Mouse (Mus musculus): ENCODE measurements around the gene Sdad1. TPM values are rescaled to one million over a fixed set of nuclear protein-coding genes. Genes with fewer than 3 reads are reported as not detected.
A peak's percentile ranks its signal among the peaks of the same experiment; 100 is the strongest.
"Not testable (repeated sequence)": the region's sequence is repeated elsewhere in the genome, so short reads cannot be mapped to it uniquely, and the experiment has no call there.

Gene Sdad1
- total RNA-seq (2021), result 10 to 100 TPM; 21.9 to 22.8 TPM
- long read RNA-seq, experiment 1, full-length matches to known transcripts, result 3 of 4 reads
- long read RNA-seq, experiment 1, partial matches to known transcripts, result 0 of 4 reads
- long read RNA-seq, experiment 1, other reads (novel, unspliced or antisense), result 1 of 4 reads
- long read RNA-seq, experiment 2, full-length matches to known transcripts, result 1 of 1 reads
- long read RNA-seq, experiment 2, partial matches to known transcripts, result 0 of 1 reads
- long read RNA-seq, experiment 2, other reads (novel, unspliced or antisense), result 0 of 1 reads

- peak; percentile 94 to 97 for DNase-seq (ENCODE audit: low spot score in 2 of 2)
Observed at GRCm38 (mm10) chr5:92309681-92310511, at the start of gene Sdad1. TSS of gene Sdad1 (minus strand) at chr5:92310479.

- DNase-seq (ENCODE audit: low spot score in 2 of 2), result no peak
Observed at GRCm38 (mm10) chr5:92358767-92359455, 48.6 kb upstream of the Sdad1 start.

GRCm38 (mm10) chr5:92358033-92358432 is 47.8 kb upstream of the Sdad1 start:
- DNase-seq (ENCODE audit: low spot score in 2 of 2), result no peak

GRCm38 (mm10) chr5:92353517-92353916 is 43.2 kb upstream of the Sdad1 start:
- DNase-seq (ENCODE audit: low spot score in 2 of 2), result no peak

- DNase-seq (ENCODE audit: low spot score in 2 of 2), result not testable (repeated sequence)
Observed at GRCm38 (mm10) chr5:92352716-92353115, 42.4 kb upstream of the Sdad1 start.

- DNase-seq (ENCODE audit: low spot score in 2 of 2), result no peak
Observed at GRCm38 (mm10) chr5:92349731-92350130, 39.5 kb upstream of the Sdad1 start.

GRCm38 (mm10) chr5:92348794-92349413 is 38.6 kb upstream of the Sdad1 start, which contains the start of gene Cxcl10:
TSS of gene Cxcl10 (minus strand) at chr5:92348889.
- DNase-seq (ENCODE audit: low spot score in 2 of 2), result no peak

GRCm38 (mm10) chr5:92345006-92345405 is 34.7 kb upstream of the Sdad1 start:
- DNase-seq (ENCODE audit: low spot score in 2 of 2), result no peak

- no peak for DNase-seq (ENCODE audit: low spot score in 2 of 2)
Observed at GRCm38 (mm10) chr5:92340606-92341005, 30.3 kb upstream of the Sdad1 start.

GRCm38 (mm10) chr5:92336743-92337142 is 26.5 kb upstream of the Sdad1 start:
- no peak for DNase-seq (ENCODE audit: low spot score in 2 of 2)

GRCm38 (mm10) chr5:92332359-92332840 is 22.1 kb upstream of the Sdad1 start:
- DNase-seq (ENCODE audit: low spot score in 2 of 2), result no peak

- DNase-seq (ENCODE audit: low spot score in 2 of 2), result no peak
Observed at GRCm38 (mm10) chr5:92331635-92332338, 21.5 kb upstream of the Sdad1 start, which contains the start of gene Art3. TSS of gene Art3 (plus strand) at chr5:92331827.

GRCm38 (mm10) chr5:92331122-92331521 is 20.8 kb upstream of the Sdad1 start:
- DNase-seq (ENCODE audit: low spot score in 2 of 2), result no peak

GRCm38 (mm10) chr5:92327929-92328328 is 17.6 kb upstream of the Sdad1 start, which contains the start of gene Cxcl9:
TSS of gene Cxcl9 (minus strand) at chr5:92328079.
- DNase-seq (ENCODE audit: low spot score in 2 of 2), result no peak

- no peak for DNase-seq (ENCODE audit: low spot score in 2 of 2)
Observed at GRCm38 (mm10) chr5:92327367-92327766, 17.1 kb upstream of the Sdad1 start.

- DNase-seq (ENCODE audit: low spot score in 2 of 2), result no peak
Observed at GRCm38 (mm10) chr5:92323264-92323663, 13.0 kb upstream of the Sdad1 start.

- no peak for DNase-seq (ENCODE audit: low spot score in 2 of 2)
Observed at GRCm38 (mm10) chr5:92322612-92323011, 12.3 kb upstream of the Sdad1 start.

- DNase-seq (ENCODE audit: low spot score in 2 of 2), result no peak
Observed at GRCm38 (mm10) chr5:92321631-92322400, 11.5 kb upstream of the Sdad1 start.

- DNase-seq (ENCODE audit: low spot score in 2 of 2), result no peak
Observed at GRCm38 (mm10) chr5:92318596-92318995, 8.3 kb upstream of the Sdad1 start.

GRCm38 (mm10) chr5:92318119-92318518 is 7.8 kb upstream of the Sdad1 start:
- no peak for DNase-seq (ENCODE audit: low spot score in 2 of 2)
